Mouse (Mus musculus) CH12.LX (cell line): ENCODE measurements around the gene Cobl.

Source experiments
- BHLHE40 ChIP-seq: IDR thresholded peaks from 2 replicates; pipeline ENCODE4 v1.6.1; 2011; ENCODE audit warnings: mild to moderate bottlenecking, low read depth, low read length, improper control_type of control experiment
- CHD1 ChIP-seq: IDR thresholded peaks from 2 replicates; pipeline ENCODE4 v1.6.1; 2012; ENCODE audit warnings: low read depth, low read length, improper control_type of control experiment, inconsistent platforms
- CTCF ChIP-seq, 2 experiments: IDR thresholded peaks in 1 of 2; conservative IDR thresholded peaks in 1 of 2; 2 replicates each; pipeline ENCODE4 v1.5.1; 2011 to 2012; ENCODE audit warnings: low read depth in 2 of 2, low read length in 2 of 2, improper control_type of control experiment in 1 of 2, inconsistent platforms in 1 of 2, mild to moderate bottlenecking in 1 of 2, moderate library complexity in 1 of 2
- E2F4 ChIP-seq: IDR thresholded peaks from 2 replicates; pipeline ENCODE4 v1.6.1; 2011; ENCODE audit warnings: low read depth, low read length, improper control_type of control experiment; ENCODE audit not compliant: insufficient replicate concordance
- EP300 ChIP-seq: IDR thresholded peaks from 2 replicates; pipeline ENCODE4 v1.6.1; 2011; ENCODE audit warnings: low read length, improper control_type of control experiment
- KAT2A ChIP-seq: IDR thresholded peaks from 2 replicates; pipeline ENCODE4 v1.6.1; 2012; ENCODE audit warnings: low read length, improper control_type of control experiment, inconsistent platforms; ENCODE audit not compliant: insufficient replicate concordance
- MEF2A ChIP-seq: IDR thresholded peaks from 2 replicates; pipeline ENCODE4 v1.6.1; 2014; ENCODE audit warnings: low read depth, mild to moderate bottlenecking, inconsistent platforms, low read length, improper control_type of control experiment, borderline replicate concordance
- POLR2A ChIP-seq: IDR thresholded peaks from 2 replicates; pipeline ENCODE4 v1.6.1; 2011; ENCODE audit warnings: low read depth, mild to moderate bottlenecking, improper control_type of control experiment, low read length
- RAD21 ChIP-seq: IDR thresholded peaks from 2 replicates; pipeline ENCODE4 v1.6.1; 2011; ENCODE audit warnings: low read depth, mild to moderate bottlenecking, low read length, improper control_type of control experiment, moderate library complexity
- ZKSCAN1 ChIP-seq: IDR thresholded peaks from 2 replicates; pipeline ENCODE4 v1.6.1; 2012; ENCODE audit warnings: low read depth, inconsistent platforms, low read length, improper control_type of control experiment, borderline replicate concordance

DNA sequence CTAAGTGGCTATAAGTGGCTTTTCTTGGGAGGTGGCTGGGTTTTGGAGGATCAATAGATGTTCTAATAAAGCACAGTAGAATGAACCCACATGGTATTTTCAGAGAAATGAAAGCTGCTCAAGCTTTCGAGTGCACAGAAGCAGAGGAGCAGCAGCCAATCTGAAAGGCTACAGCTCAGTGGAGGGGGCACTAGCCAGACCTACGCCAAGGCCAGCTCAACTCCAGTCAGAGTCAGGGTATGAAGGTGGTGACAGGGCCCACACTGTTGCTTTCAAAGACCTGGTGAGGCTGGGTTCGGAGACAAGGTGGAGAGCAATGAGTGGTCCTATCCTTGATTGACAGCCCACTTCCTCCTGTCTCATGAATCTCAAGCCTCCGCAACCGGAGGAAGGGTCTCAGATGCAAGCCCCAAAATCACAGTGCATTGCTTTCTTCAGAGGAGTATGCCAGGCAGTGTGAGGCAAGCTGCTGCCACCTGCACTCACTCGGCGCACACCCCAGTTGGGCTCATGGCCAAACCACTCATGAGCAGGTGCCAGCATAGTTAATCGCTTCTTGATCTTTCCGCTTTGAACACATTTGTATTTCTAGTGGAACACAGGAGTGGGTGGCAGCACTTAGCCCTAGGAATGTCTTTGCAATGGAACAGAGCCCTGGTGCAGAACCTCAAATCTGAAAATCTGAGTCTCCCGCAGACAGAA is 232.6 kb downstream of the Cobl start:
- TF ChIP-seq POLR2A (no peak), ZKSCAN1 (no peak), BHLHE40 (no peak), CTCF (conservative IDR thresholded peaks at IDR 0.05 in 1 of 2, IDR thresholded peaks at IDR 0.05 in 1 of 2; ENCODE audit: low read depth in 2 of 2, low read length in 2 of 2) (no peak), MEF2A (no peak), E2F4 (no peak), RAD21 (no peak), KAT2A (no peak), CHD1 (no peak), EP300 (no peak)
